Mouse (Mus musculus) stomach, embryonic 15.5 days (tissue): ENCODE measurements around the gene Samd8. TPM values are rescaled to one million over a fixed set of nuclear protein-coding genes. Genes with fewer than 3 reads are reported as not detected.

Source experiments
- ATAC-seq: fragments of 200-750 bp; cut with Nextera tagmentation; 2 replicates; pipeline ENCODE4 v1.8.0; 2017; ENCODE audit warnings: low read depth, moderate number of reproducible peaks, moderate TSS enrichment; ENCODE audit not compliant: insufficient read depth, low FRiP score
- H3K27ac ChIP-seq: fragments of 300-500 bp; sonication (generic); 2 replicates; pipeline ENCODE4 v1.5.1; 2015; ENCODE audit warnings: mild to moderate bottlenecking, inconsistent platforms
- H3K27me3 ChIP-seq: fragments of 300-500 bp; sonication (generic); replicated peaks from 2 replicates; pipeline ENCODE4 v1.6.1; 2015; ENCODE audit warnings: inconsistent platforms
- H3K36me3 ChIP-seq: fragments of 300-500 bp; sonication (generic); 2 replicates; pipeline ENCODE4 v1.6.1; 2015; ENCODE audit warnings: inconsistent platforms
- H3K4me1 ChIP-seq: fragments of 300-500 bp; sonication (generic); 2 replicates; pipeline ENCODE4 v1.6.1; 2015; ENCODE audit warnings: inconsistent platforms
- H3K4me2 ChIP-seq: fragments of 300-500 bp; sonication (generic); 2 replicates; pipeline ENCODE4 v1.6.1; 2015; ENCODE audit warnings: mild to moderate bottlenecking, inconsistent platforms
- H3K4me3 ChIP-seq: fragments of 300-500 bp; sonication (generic); replicated peaks from 2 replicates; pipeline ENCODE4 v1.5.1; 2015; ENCODE audit warnings: inconsistent platforms
- H3K9ac ChIP-seq: fragments of 300-500 bp; sonication (generic); 2 replicates; pipeline ENCODE4 v1.6.1; 2015; ENCODE audit warnings: inconsistent platforms
- H3K9me3 ChIP-seq: fragments of 300-500 bp; sonication (generic); 2 replicates; pipeline ENCODE4 v1.6.1; 2016; ENCODE audit warnings: inconsistent platforms
- WGBS: fragments of 180-500 bp; shearing (Covaris S2); methylation state at CpG from one replicate; pipeline ENCODE4 v1.1.7; 2015; 5-methylcytosine and 5-hydroxymethylcytosine counted together
- polyA plus RNA-seq: library from polyadenylated mRNA; unstranded; fragments of >200 nt; fragmentation: Nextera tagmentation; extraction: Ambion mirVana; gene quantifications from 2 replicates; pipeline ENCODE4 v1.2.1, GENCODE M21; 2015

Gene Samd8
- polyA plus RNA-seq, 1 experiment from 2014 or later, result 12.0 TPM

DNA sequence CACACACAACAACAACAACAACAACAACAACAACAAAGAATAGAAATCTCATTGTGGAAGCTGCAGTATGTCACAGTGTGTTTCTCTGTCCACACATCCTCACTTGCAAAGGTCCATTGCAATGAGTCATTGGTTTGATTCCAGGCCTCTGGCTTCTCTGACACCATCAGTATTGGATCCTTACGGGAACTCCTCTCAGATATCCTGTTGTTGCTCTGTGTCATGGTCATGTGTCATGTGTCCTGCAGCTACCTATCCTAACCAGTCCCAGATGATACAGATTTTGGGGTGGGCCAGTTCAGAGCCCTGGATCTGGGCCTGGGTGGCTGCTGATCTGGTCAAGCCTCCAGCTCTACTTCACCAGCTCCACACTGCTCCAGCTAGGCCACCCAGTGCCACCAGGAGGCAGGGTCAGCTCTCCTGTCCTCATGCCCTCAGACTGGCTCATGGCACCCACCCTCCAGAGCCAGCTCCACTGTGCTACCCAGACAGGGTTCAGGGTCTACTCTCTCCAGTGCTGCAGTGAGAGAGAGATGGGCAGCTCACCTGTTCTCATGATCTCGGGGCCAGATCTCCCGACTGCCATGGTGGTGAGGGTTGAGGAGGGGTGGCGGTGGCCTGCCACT is 70.7 kb downstream of the Samd8 start:
- no peaks in the 10 kb centered on the region for H3K9me3 ChIP-seq
- no peak overlapping the region for H3K27ac ChIP-seq
- ATAC-seq, result no peak
- H3K4me1 ChIP-seq, result peaks cover 13% of the 10 kb centered on the region
- no peak overlapping the region for H3K4me3 ChIP-seq
- no peaks in the 10 kb centered on the region for H3K27me3 ChIP-seq
- H3K4me2 ChIP-seq, result no peak overlapping the region
- no peaks in the 10 kb centered on the region for H3K36me3 ChIP-seq
- 91% methylated on average over 4 of the region's 4 CpGs for WGBS
- no peak overlapping the region for H3K9ac ChIP-seq

DNA sequence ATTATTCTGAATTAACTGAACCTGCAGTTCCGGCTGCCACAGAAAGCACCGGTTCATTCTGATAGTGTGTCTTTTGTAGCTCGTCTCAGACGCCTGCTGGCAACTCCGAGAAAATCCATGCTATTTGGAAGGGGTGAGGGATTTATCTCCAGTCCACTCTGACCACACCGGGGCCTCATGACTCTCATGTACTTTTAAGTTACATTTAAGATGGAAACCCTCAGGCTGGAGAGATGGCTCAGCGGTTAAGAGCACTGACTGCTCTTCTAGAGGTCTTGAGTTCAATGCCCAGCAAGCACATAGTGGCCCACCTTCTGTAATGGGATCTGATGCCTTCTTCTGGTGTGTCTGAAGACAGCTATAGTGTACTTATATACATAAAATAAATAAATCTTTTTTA is 72.0 kb downstream of the Samd8 start:
- no peak for ATAC-seq
- Histone ChIP-seq H3K9ac (no peak overlapping the region), H3K36me3 (no peaks in the 10 kb centered on the region), H3K4me3 (no peak overlapping the region), H3K27ac (peak overlapping the region; percentile 89; the same call in 1 of the 2 replicates), H3K9me3 (no peaks in the 10 kb centered on the region), H3K4me2 (no peak overlapping the region), H3K27me3 (no peaks in the 10 kb centered on the region), H3K4me1 (peaks cover 7% of the 10 kb centered on the region)
- WGBS, result 74% methylated on average over 7 of the region's 7 CpGs

DNA sequence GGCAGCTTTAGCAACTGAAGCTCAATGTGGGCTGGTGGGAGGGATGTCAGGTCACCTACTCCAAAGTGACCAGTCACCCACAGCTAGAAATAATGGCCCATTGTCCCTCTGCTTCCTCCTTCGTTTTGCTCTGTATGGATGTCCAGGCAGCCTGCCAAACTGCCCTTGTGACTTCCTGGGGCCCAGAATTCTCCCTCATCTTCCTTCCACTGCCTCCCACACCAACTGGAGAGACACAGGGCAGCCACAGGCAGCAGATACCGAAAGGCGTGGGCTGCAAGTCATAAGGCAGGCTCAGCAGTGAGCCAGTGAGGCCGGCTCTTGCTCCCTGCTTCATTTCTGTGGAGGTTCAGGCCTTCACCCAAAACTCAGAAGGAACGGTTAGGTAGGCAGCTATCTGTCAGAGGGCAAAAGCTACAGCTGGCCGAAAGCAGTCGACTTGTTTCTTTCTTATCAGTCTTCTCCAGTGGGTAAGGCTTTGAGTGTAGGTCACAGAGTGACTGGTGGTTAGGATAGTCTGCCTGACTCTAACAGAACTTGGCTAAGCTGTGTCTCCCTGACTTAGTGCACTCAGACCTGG is 72.6 kb downstream of the Samd8 start:
- H3K9me3 ChIP-seq, result no peaks in the 10 kb centered on the region
- H3K4me2 ChIP-seq, result 0 out of 2 replicates have a peak overlapping the region, but pooled peaks have one; percentile 10
- 26% methylated on average over 7 of the region's 7 CpGs for WGBS
- peaks cover 7% of the 10 kb centered on the region for H3K4me1 ChIP-seq
- H3K9ac ChIP-seq, result peak overlapping the region; percentile 9; the same call in 1 of the 2 replicates
- H3K27me3 ChIP-seq, result no peaks in the 10 kb centered on the region
- ATAC-seq, result peak; percentile 74; the same call in 1 of the 2 replicates
- H3K27ac ChIP-seq, result peak overlapping the region; percentile 89
- H3K4me3 ChIP-seq, result no peak overlapping the region
- no peaks in the 10 kb centered on the region for H3K36me3 ChIP-seq

DNA sequence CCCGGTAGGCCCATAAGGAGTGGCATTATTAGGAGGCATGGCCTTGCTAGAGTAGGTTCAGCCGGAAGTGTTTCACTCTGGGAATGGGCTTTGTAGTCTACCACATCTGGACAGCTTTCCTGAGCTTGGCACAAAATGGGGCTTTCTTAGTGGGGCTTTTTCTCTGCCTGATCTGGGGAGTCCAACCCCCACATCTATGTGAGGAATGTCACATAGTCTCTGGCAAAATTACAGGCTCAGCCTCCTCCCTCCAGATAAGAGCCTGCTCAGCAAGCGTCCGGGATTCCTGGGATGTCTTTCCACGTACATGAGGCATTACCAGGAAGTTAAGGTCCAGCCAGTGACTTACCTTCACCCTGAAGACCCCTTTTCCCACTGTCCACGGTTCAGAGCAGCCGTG is 73.6 kb downstream of the Samd8 start:
- Histone ChIP-seq H3K4me1 (peaks cover 7% of the 10 kb centered on the region), H3K9ac (no peak overlapping the region), H3K4me3 (no peak overlapping the region), H3K27me3 (no peaks in the 10 kb centered on the region), H3K27ac (no peak overlapping the region), H3K9me3 (no peaks in the 10 kb centered on the region), H3K36me3 (no peaks in the 10 kb centered on the region), H3K4me2 (no peak overlapping the region)
- WGBS, result 66% methylated on average over 7 of the region's 7 CpGs
- ATAC-seq, result no peak

DNA sequence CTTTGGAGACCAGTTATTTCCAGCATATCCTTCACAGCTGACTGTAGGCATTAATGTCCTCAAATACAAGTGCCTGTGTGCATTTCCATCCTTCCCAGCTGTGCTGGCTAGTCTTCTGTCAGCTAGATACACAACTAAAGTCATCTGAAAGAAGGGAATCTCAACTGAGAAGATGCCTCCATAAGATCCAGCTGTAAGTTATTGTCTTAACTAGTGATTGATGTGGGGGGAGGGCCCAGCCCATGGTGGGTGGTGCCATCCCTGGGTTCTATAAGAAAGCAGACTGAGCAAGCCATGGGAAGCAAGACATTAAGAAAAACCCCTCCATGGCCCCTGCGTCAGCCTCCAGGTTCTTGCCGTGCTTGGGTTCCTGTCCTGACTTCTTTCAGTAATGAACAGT is 74.6 kb downstream of the Samd8 start, which contains the start of gene Vdac2:
Gene Vdac2 (plus strand): TSS at position 301 of the 400 bp plus-strand sequence.
- WGBS, result 89% methylated on average over 2 of the region's 2 CpGs

DNA sequence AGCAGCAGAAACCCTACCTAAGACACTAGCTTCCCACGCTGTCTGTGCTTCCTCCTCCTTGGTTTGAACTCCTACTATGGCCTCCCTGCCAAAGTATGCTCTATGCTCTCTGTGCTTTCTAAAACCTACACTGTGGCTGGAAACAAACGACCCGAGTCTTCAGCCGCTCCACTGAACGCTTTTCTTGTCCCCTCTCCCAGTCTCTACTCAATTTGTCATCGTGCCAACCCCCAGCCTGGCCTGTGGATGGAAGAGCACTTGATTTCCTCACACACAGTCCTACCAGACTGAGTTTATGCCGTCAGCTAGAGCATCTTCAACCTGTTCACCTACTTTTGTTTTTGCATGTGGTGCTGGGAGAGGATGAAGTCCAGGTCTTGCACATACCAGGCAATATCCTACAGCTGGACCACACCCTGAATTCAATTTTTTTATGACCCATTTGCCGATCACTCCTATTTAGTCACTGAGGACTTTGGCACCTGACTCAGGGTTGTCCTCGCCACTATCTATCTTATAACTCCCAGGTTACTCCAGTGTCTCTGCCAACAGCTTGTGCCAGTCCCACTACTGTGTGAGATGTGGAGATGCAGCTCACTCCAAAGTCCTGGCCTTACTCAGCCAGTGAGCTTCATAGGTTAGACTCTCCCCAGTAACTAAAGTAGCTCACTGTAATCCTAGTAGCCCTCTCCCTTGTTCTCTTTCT is 75.6 kb downstream of the Samd8 start:
- no peak overlapping the region for H3K4me2 ChIP-seq
- ATAC-seq, result no peak
- H3K9me3 ChIP-seq, result no peaks in the 10 kb centered on the region
- H3K27me3 ChIP-seq, result no peaks in the 10 kb centered on the region
- H3K4me3 ChIP-seq, result no peak overlapping the region
- no peaks in the 10 kb centered on the region for H3K36me3 ChIP-seq
- 71% methylated on average over 9 of the region's 9 CpGs for WGBS
- H3K27ac ChIP-seq, result peak overlapping the region; percentile 16; the same call in 1 of the 2 replicates
- H3K4me1 ChIP-seq, result peaks cover 14% of the 10 kb centered on the region
- H3K9ac ChIP-seq, result no peak overlapping the region

More for the DNA sequence above, 74.6 kb downstream of the Samd8 start, which contains the start of gene Vdac2:
- peaks cover 7% of the 10 kb centered on the region for H3K4me1 ChIP-seq
- ATAC-seq, result no peak
- no peak within 1 kb of the TSS for H3K9ac ChIP-seq
- no peak within 1 kb of the TSS for H3K4me2 ChIP-seq
- no peaks in the 10 kb centered on the region for H3K27me3 ChIP-seq
- H3K36me3 ChIP-seq, result no peaks in the 10 kb centered on the region
- peak within 1 kb of the TSS; percentile 16; the same call in 1 of the 2 replicates for H3K27ac ChIP-seq
- H3K4me3 ChIP-seq, result no peak within 1 kb of the TSS
- no peaks in the 10 kb centered on the region for H3K9me3 ChIP-seq

DNA sequence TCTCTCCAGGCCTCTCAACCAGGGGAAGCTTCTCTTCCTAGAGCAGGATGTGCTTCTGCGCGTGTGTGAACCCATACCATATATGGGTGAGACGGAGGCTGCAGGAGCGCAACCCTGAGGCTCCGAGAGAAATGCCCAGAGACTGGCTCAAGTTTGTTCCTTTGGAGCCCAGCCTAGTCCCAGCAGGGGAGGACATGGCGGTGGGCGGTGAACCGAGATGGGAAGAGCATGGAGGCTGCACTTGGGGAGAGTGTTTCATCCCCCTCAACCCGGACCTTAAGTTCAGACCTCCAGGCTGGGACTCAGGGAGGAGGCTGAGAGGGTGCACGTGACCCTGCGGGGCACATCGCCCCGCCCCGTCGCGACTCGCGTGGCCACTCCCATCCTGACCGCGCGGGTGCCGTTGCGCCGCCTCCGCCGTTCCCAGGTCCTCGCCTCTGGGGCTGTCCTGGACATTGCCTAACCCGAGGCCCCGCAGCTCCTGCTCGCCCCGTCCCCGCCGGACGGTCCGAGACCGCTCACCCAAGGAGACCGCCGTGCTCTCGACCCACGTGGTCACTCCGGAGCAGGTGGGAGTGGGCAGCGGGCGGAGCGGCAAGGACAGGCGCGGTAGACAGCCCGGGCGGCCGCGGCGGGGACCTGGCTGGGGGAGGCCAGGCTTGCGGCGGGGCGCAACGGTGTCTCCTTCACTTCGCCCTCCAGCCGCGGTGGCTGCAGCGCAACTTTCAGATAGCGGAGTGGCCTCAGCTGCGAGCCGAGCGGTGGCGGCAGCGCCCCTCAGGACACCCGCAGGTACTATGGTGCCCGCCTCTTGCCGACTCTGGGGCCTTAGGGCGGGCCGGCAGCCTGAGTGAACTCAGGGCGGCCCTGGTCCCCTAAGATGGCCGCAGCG is 80.8 kb downstream of the Samd8 start:
- H3K27me3 ChIP-seq, result no peaks in the 10 kb centered on the region
- H3K4me3 ChIP-seq, result peak overlapping the region; percentile 99
- peak overlapping the region; percentile 99 for H3K27ac ChIP-seq
- peaks cover 21% of the 10 kb centered on the region for H3K4me1 ChIP-seq
- peak overlapping the region; percentile 79 for H3K4me2 ChIP-seq
- H3K9me3 ChIP-seq, result no peaks in the 10 kb centered on the region
- peaks cover 14% of the 10 kb centered on the region for H3K36me3 ChIP-seq
- H3K9ac ChIP-seq, result peak overlapping the region; percentile 85
- peak; percentile 96 for ATAC-seq
- under 1% methylated on average over 66 of the region's 73 CpGs for WGBS

DNA sequence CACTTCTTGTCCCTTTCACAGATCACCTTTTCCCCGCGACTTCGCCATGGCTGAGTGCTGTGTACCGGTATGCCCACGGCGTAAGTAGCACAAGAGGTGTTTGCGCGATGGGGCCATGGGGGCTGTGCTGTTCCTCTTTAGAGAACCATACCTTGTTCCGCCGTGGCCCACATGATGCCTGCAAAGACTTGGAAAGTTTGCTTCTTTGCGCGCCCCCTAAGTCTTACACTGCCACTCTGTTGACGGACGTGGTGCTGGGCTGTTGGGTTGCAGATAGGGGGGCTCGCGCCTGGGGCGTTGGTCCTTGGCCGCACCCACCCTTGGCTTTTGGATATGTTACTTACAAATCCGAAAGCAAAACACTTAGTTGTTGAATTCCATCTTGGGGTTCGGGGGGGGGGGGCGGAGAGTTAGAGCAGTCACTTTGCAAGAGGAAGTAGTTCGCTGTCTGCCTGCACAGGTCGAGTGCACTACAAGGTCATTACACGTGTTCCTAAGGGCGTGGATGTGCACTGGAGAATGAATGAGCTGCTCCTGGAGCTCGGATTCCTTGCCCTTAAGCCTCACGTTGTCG is 81.6 kb downstream of the Samd8 start:
- no peaks in the 10 kb centered on the region for H3K27me3 ChIP-seq
- H3K4me2 ChIP-seq, result peak overlapping the region; percentile 79
- peak overlapping the region; percentile 99 for H3K4me3 ChIP-seq
- H3K9me3 ChIP-seq, result no peaks in the 10 kb centered on the region
- H3K36me3 ChIP-seq, result peaks cover 19% of the 10 kb centered on the region
- WGBS, result under 1% methylated on average over 28 of the region's 28 CpGs
- peak overlapping the region; percentile 85 for H3K9ac ChIP-seq
- peak overlapping the region; percentile 99 for H3K27ac ChIP-seq
- peak; percentile 0; the same call in 1 of the 2 replicates for ATAC-seq
- H3K4me1 ChIP-seq, result peaks cover 21% of the 10 kb centered on the region

DNA sequence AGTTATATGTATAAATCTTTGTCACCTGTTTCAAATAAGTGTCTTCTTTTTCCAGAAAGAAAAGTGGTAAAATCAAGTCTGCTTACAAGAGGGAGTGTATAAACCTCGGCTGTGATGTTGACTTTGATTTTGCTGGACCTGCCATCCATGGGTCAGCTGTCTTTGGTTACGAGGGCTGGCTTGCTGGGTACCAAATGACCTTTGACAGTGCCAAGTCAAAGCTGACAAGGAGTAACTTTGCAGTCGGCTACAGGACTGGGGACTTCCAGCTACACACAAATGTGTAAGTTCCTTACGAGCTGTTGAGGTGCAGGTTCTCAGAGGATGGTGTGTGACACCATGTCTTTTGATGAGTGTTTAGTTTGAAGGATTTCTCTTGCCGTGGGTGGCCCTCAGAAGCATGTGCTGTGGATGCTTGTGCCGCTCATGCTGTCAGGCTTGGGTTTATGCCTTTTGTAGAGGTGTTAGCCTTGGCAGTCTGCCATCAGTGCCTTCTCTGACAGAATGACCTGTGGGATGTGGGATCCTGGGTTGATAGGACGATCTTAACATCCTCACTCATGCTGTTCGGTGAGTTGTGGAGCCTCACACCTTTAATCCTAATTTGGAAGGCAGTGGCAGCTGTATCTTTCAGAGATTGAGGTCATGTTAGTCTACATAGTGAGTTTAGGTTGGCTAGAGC is 88.1 kb downstream of the Samd8 start:
- Histone ChIP-seq H3K9me3 (no peaks in the 10 kb centered on the region), H3K36me3 (peaks cover 74% of the 10 kb centered on the region), H3K4me1 (peaks cover 2% of the 10 kb centered on the region; the same call in 1 of the 2 replicates), H3K9ac (no peak overlapping the region), H3K27me3 (no peaks in the 10 kb centered on the region), H3K4me3 (no peak overlapping the region), H3K27ac (no peak overlapping the region), H3K4me2 (no peak overlapping the region)
- no peak for ATAC-seq
- 81% methylated on average over 8 of the region's 8 CpGs for WGBS

DNA sequence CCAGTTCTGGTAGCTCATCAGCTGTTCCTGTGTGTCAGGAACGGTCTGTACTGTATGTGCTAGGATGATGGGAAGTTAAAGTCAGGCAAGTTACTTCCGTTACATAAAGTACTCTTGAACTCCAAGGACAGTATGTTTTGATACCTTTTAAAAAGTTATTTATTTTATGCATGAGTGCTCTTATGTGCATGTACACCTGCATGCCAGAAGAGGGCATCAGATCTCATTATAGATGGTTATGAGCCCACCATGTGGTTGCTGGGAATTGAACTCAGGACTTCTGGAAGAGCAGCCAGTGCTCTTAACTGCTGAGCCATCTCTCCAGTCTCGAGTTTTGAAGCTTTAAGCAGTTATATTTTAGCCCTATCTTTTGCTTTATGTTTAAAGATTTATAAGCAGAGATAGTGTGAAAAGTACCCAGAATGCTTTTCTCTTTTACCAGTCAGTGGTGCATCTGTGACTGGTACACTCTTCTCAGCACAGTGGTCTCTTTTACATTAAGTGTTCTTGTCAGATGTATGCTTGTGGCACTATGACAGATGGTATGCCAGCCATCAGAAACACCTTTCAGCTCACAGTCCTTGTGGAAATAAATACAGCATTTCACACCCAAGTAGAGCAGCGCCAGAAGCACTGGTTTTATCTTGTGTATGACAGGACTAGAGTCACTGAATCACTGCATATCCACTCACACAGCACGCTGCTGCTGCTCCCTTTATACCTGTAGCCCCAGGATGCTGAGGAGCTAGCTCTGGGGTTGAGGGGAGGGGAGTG is 91.7 kb downstream of the Samd8 start:
- Histone ChIP-seq H3K4me2 (no peak overlapping the region), H3K9me3 (no peaks in the 10 kb centered on the region), H3K9ac (no peak overlapping the region), H3K4me3 (no peak overlapping the region), H3K27ac (no peak overlapping the region), H3K4me1 (peaks cover 3% of the 10 kb centered on the region), H3K27me3 (no peaks in the 10 kb centered on the region), H3K36me3 (peaks cover 74% of the 10 kb centered on the region)
- 81% methylated on average over 5 of the region's 5 CpGs for WGBS
- no peak for ATAC-seq
